Mouse (Mus musculus): ENCODE measurements around the gene Grk5.

DNA sequence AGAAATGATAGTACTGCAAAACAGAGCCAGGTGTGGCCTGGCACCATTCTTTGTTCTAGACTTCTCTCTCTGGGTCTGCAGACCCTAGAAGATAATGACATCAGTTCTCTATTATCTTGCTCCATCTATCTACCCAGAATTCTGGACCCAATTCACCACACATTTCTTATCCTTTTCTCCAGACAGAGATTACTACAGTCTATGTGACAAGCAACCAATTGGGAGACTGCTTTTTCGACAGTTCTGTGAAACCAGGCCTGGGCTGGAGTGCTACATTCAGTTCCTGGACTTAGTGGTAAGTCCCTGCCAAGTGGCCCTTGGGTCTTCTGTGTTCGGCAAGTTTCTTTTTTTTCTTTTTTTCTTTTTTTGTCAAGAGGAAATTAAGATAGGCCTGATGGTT is 142.0 kb downstream of the Grk5 start:
- no peak for TF ChIP-seq CTCF (IDR thresholded peaks at IDR 0.05; ENCODE audit: low read depth)
- TF ChIP-seq EP300 (optimal IDR thresholded peaks at IDR 0.05): no peak

Data from stomach, postnatal 0 days (tissue).